Mouse (Mus musculus) fat pad, adult 2 months (tissue): ENCODE results near the gene Stfa1.
"Not testable (repeated sequence)": the region's sequence is repeated elsewhere in the genome, so short reads cannot be mapped to it uniquely, and the experiment has no call there.

ENCODE experiments used
- DNase-seq: peaks from one replicate; pipeline ENCODE4 v3.0.0-alpha.2; 2011; ENCODE audit warnings: low read depth, low spot score; ENCODE audit errors: extremely low read depth

Gene Stfa1

GRCm38 (mm10) chr16:36276796-36277195 lies at the start of gene Stfa1:
Gene Stfa1 (plus strand): TSS chr16:36276951.
- DNase-seq = not testable (repeated sequence)

DNA sequence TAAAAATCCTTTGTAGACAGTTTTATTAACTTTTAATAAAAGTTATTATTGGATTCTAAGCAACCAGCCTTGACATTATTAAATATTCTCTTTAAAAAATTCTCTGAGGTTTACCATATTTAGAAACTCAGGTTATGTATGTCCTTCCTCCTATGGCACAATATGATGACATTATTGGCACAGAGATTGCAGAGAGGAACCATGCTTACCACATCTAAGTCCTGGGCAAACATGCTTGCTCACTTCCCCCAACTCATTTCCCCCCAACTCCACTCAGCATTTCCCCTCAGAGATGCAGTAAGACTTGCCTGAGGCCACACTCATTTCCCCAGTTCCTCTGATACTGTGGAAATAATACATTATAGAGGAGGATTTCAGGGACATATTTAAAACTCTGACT lies 16.2 kb upstream of the Stfa1 start:
- not testable (repeated sequence) for DNase-seq

DNA sequence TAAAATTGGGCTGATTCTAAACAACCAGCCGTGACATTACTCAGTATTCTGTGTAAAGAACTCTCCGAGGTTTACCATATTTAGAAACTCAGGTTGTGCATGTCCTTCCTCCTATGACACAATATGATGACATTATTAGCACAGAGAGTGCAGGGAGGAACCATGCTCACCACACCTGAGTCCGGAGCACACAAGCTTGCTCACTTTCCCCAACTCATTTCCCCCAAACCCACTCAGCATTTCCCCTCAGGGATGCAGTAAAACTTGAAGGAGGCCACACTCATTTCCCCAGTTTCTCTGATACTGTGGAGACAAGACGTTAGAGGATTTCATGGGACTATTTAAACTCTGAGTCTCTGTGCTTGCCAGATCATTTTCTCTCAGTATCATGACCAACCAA lies 12.4 kb downstream of the Stfa1 start:
- DNase-seq = no peak

DNA sequence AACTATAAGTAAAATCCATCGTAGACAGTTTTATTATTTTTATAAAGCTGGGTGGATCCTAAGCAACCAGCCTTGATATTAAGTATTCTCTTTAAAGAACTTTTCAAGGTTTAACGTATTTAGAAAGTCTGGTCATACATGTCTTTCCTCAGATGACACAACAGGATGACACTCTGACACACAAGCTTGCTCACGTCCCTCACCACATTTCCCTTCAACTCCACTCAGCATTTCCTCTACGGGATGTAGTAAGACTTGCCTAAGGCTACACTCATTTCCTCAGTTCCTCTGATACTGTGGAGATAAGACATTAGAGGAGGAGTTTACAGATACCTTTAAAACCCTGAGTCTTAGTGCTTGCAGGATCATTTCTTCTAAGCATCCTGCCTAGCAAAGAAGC lies 30.9 kb downstream of the Stfa1 start:
- no peak for DNase-seq

DNA sequence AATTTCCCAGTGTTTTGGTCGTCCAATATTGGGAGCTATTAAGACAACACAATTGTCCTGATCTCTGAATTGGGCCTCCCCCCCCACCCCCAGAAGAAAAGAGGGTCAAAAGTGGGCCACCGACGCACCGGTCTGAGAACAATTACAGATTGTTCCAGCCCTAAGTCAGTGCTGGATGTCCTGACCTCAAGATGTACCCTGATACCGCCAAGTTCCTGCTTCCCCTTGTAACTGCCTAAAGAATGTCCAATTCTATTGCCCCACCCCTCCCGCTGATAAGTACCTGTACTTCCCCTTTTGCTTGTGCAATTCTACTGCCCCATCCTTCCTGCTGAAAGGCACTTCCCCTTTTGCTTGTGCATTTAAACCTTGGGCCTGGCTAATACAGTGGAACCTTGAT lies 39.4 kb downstream of the Stfa1 start:
- not testable (repeated sequence) for DNase-seq

GRCm38 (mm10) chr16:36319286-36319685 lies 42.5 kb downstream of the Stfa1 start:
- no peak for DNase-seq

- DNase-seq = no peak
These were observed 57.5 kb downstream of the Stfa1 start, which contains the start of gene BC117090 for GRCm38 (mm10) chr16:36334232-36334631. Gene BC117090 (minus strand): TSS chr16:36334332.
